Mouse (Mus musculus): ENCODE measurements around the gene Tnfaip3. TPM values are rescaled to one million over a fixed set of nuclear protein-coding genes. Genes with fewer than 3 reads are reported as not detected.

The Tnfaip3 gene
- polyA plus RNA-seq, 1 experiment from 2014 or later: 3.1 TPM

DNA sequence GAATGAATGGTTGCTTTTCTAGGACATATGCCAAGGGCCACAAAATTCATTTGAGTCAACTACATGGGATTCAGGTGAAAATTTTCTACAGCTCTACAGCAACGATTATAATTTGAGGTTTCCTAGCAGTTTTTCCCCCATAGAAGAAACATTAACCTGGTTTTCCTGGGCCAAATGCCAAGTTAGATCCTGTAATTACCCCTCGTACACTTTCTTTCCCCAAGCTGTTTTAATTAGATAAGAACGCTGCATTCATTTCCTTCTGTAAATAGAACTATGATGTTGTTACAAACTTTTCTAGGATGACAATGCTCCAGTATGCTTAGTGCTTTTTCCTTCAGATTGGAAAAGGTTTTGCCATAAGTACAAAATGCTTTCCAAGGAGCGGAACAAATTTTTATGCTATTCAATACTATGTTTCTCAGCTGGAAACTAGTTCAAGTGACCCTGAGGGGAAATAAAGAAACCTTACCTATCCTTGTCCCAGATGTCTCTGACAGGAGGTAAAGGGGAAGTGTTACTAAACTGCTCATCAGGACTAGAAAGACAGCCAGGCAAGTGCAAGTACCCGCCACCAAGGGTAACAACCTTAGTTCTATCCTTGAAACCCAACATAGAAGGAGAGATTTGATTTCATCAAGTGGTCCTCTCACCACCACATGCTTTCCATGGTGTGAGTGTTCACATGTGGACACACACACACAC lies 8.3 kb upstream of the Tnfaip3 start:
- Histone ChIP-seq H3K4me2 (ENCODE audit: low read length) (no peak overlapping the region), H3K27me3 (ENCODE audit: control insufficient read depth, insufficient read depth, low read length) (no peaks in the 10 kb centered on the region), H3K9ac (replicated peaks; ENCODE audit: low read length) (no peak overlapping the region), H3K27ac (replicated peaks; ENCODE audit: low read depth, low read length) (no peak overlapping the region), H3K4me1 (ENCODE audit: control insufficient read depth, insufficient read depth, low read length) (no peaks in the 10 kb centered on the region), H3K4me3 (replicated peaks; ENCODE audit: low read depth, low read length) (no peak overlapping the region), H3K9me3 (ENCODE audit: control insufficient read depth, low read length) (no peaks in the 10 kb centered on the region), H3K36me3 (ENCODE audit: control insufficient read depth, insufficient read depth, low read length) (no peaks in the 10 kb centered on the region)
- DNase-seq: no peak
- 92% methylated on average over 5 of the region's 5 CpGs for WGBS
- no peak for ATAC-seq (ENCODE audit: low FRiP score, low TSS enrichment)

DNA sequence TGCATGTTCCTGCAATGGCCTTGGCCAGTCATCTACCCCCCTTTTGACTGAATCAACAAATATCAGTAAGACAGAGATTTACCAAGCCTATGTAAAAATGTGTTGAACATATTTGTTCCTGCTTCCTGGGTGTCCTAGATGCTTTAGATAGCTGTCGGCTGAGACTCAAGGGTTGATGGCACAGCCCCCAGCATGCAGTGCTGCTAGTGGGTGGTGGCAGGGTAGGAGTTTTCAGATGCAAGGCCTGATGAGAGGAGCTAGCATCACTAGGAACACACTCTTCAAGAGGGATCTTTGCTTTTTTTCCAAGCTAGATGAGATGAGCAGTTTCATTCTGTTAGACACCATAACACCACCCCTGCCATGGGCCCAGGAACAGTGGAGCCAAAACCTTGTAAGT lies 6.8 kb upstream of the Tnfaip3 start:
- Histone ChIP-seq H3K27ac (replicated peaks; ENCODE audit: low read depth, low read length) (no peak overlapping the region), H3K9me3 (ENCODE audit: control insufficient read depth, low read length) (no peaks in the 10 kb centered on the region), H3K4me2 (ENCODE audit: low read length) (no peak overlapping the region), H3K4me3 (replicated peaks; ENCODE audit: low read depth, low read length) (no peak overlapping the region), H3K9ac (replicated peaks; ENCODE audit: low read length) (no peak overlapping the region), H3K36me3 (ENCODE audit: control insufficient read depth, insufficient read depth, low read length) (no peaks in the 10 kb centered on the region), H3K27me3 (ENCODE audit: control insufficient read depth, insufficient read depth, low read length) (no peaks in the 10 kb centered on the region), H3K4me1 (ENCODE audit: control insufficient read depth, insufficient read depth, low read length) (no peaks in the 10 kb centered on the region)
- WGBS: 94% methylated on average over 1 of the region's 1 CpGs
- ATAC-seq (ENCODE audit: low FRiP score, low TSS enrichment) (no peak), DNase-seq (no peak)

DNA sequence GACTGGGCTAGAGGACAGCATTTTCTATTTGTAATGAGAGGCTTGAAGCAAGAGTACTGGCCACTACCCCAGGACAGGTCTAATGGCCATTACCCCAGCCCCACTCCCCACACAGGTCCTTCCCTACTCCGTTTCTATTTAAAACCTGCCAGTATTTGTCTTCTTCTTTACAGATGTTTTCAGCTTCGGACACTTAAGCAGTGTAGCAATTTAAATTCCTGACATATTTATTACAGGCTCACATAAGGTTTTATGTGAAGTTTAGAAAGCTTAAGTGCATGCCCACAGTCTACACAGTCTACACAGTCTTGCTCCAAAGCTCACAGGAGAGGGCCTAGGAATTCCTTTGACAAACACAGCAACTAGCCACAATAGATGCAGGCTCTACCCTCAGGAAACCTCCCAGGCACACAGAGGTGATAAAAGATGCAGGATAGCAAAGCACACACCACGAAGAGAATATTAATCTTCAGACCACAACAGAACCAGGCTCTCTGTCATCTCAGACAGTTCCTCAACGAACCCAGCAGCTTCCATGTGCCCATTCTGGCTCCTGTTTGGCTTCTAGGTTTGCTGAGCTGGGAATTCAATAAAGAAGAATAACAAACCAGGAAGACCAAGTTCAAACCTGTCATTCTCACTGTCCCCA lies 1.5 kb upstream of the Tnfaip3 start:
- no peak for DNase-seq
- H3K4me1 ChIP-seq (ENCODE audit: control insufficient read depth, insufficient read depth, low read length): 0 out of 2 replicates have a peak, but pooled peaks cover 3% of the 10 kb centered on the region
- H3K4me3 ChIP-seq (replicated peaks; ENCODE audit: low read depth, low read length): no peak overlapping the region
- H3K9me3 ChIP-seq (ENCODE audit: control insufficient read depth, low read length): no peaks in the 10 kb centered on the region
- no peak overlapping the region for H3K27ac ChIP-seq (replicated peaks; ENCODE audit: low read depth, low read length)
- no peak overlapping the region for H3K4me2 ChIP-seq (ENCODE audit: low read length)
- WGBS: 69% methylated on average over 4 of the region's 4 CpGs
- no peaks in the 10 kb centered on the region for H3K36me3 ChIP-seq (ENCODE audit: control insufficient read depth, insufficient read depth, low read length)
- H3K27me3 ChIP-seq (ENCODE audit: control insufficient read depth, insufficient read depth, low read length): no peaks in the 10 kb centered on the region
- ATAC-seq (ENCODE audit: low FRiP score, low TSS enrichment): no peak
- no peak overlapping the region for H3K9ac ChIP-seq (replicated peaks; ENCODE audit: low read length)

DNA sequence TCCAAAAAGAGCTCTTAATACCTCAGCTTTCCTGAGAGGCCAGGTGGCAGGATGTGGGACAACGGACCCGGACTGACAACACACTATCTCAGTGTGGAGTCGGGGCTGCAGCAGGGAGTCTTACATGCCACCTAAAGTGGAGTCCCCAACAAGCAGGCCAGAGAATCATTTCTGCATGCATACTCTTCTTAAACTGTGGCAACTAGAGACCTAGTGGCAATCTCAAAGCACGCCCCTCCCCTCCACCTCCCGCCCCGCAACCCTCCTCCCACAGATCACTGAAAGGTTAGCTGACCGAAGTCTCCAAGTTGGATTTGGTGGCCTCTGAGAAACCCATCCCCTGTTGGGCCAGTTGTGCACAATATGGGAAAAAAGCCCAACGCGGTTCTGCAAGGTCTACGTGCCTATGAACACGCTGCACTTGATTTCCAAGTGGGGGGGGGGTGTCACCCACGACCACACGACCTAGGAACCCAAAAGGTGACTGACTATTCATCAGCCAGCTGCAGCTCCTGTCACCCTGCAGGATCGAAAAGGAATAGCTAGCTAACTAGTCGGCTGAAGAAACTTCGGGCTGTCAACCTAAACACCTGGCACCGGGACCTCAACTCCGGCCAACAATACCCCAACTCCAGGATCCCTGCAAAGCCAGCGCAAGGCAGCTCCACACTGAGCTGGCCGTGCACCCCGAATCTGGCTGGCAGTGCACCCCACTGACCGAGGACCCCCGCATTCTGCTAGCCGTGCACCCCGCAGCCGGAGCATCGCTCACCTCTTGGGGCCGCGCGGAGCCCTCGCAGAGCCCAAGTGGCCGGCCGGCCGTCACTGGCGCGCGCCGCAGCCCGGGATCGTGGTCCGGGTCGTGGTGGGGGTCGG lies 838 bp downstream of the Tnfaip3 start:
- H3K27me3 ChIP-seq (ENCODE audit: control insufficient read depth, insufficient read depth, low read length): no peaks in the 10 kb centered on the region
- H3K9me3 ChIP-seq (ENCODE audit: control insufficient read depth, low read length): no peaks in the 10 kb centered on the region
- H3K27ac ChIP-seq (replicated peaks; ENCODE audit: low read depth, low read length): peak overlapping the region; percentile 70
- peak overlapping the region; percentile 94 for H3K4me2 ChIP-seq (ENCODE audit: low read length)
- H3K4me3 ChIP-seq (replicated peaks; ENCODE audit: low read depth, low read length): peak overlapping the region; percentile 86
- no peaks in the 10 kb centered on the region for H3K36me3 ChIP-seq (ENCODE audit: control insufficient read depth, insufficient read depth, low read length)
- H3K4me1 ChIP-seq (ENCODE audit: control insufficient read depth, insufficient read depth, low read length): 0 out of 2 replicates have a peak, but pooled peaks cover 3% of the 10 kb centered on the region
- no peak; the same call in 1 of the 2 replicates for ATAC-seq (ENCODE audit: low FRiP score, low TSS enrichment)
- under 1% methylated on average over 43 of the region's 43 CpGs for WGBS
- DNase-seq: peak; percentile 64
- H3K9ac ChIP-seq (replicated peaks; ENCODE audit: low read length): peak overlapping the region; percentile 74

- no peaks in the 10 kb centered on the region for H3K36me3 ChIP-seq (ENCODE audit: control insufficient read depth, insufficient read depth, low read length)
- H3K9me3 ChIP-seq (ENCODE audit: control insufficient read depth, low read length): no peaks in the 10 kb centered on the region
- H3K4me3 ChIP-seq (replicated peaks; ENCODE audit: low read depth, low read length): no peak overlapping the region
- DNase-seq (no peak), ATAC-seq (ENCODE audit: low FRiP score, low TSS enrichment) (no peak)
- H3K4me2 ChIP-seq (ENCODE audit: low read length): no peak overlapping the region
- H3K27me3 ChIP-seq (ENCODE audit: control insufficient read depth, insufficient read depth, low read length): no peaks in the 10 kb centered on the region
- WGBS: 91% methylated on average over 3 of the region's 3 CpGs
- 0 out of 2 replicates have a peak, but pooled peaks cover 3% of the 10 kb centered on the region for H3K4me1 ChIP-seq (ENCODE audit: control insufficient read depth, insufficient read depth, low read length)
- H3K27ac ChIP-seq (replicated peaks; ENCODE audit: low read depth, low read length): no peak overlapping the region
- no peak overlapping the region for H3K9ac ChIP-seq (replicated peaks; ENCODE audit: low read length)
Measured at GRCm38 (mm10) chr10:19013351-19013750, 2.1 kb downstream of the Tnfaip3 start.

DNA sequence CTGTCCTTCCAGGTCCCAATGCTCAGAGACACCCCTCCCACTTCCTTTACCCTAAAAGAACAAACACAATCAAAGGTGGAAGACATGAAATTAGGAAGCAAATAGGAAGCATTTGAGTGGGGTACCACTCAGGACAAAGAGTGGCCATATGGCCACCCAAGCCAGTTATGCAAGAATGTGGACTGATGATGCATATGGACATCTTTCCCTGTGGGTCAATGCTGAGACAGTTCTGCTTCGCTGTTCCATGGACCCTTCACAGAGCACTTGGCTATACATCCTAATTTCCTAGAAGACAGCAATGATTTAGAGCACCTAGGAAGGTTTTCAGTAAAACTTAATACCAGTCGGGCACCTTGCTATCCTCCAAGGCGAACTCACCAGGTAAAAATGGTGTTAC lies 2.8 kb downstream of the Tnfaip3 start:
- Histone ChIP-seq H3K9ac (replicated peaks; ENCODE audit: low read length) (no peak overlapping the region), H3K9me3 (ENCODE audit: control insufficient read depth, low read length) (no peaks in the 10 kb centered on the region), H3K4me2 (ENCODE audit: low read length) (no peak overlapping the region), H3K27ac (replicated peaks; ENCODE audit: low read depth, low read length) (no peak overlapping the region), H3K36me3 (ENCODE audit: control insufficient read depth, insufficient read depth, low read length) (no peaks in the 10 kb centered on the region), H3K4me3 (replicated peaks; ENCODE audit: low read depth, low read length) (no peak overlapping the region), H3K27me3 (ENCODE audit: control insufficient read depth, insufficient read depth, low read length) (no peaks in the 10 kb centered on the region), H3K4me1 (ENCODE audit: control insufficient read depth, insufficient read depth, low read length) (0 out of 2 replicates have a peak, but pooled peaks cover 3% of the 10 kb centered on the region)
- ATAC-seq (ENCODE audit: low FRiP score, low TSS enrichment) (no peak), DNase-seq (no peak)
- 95% methylated on average over 3 of the region's 3 CpGs for WGBS

DNA sequence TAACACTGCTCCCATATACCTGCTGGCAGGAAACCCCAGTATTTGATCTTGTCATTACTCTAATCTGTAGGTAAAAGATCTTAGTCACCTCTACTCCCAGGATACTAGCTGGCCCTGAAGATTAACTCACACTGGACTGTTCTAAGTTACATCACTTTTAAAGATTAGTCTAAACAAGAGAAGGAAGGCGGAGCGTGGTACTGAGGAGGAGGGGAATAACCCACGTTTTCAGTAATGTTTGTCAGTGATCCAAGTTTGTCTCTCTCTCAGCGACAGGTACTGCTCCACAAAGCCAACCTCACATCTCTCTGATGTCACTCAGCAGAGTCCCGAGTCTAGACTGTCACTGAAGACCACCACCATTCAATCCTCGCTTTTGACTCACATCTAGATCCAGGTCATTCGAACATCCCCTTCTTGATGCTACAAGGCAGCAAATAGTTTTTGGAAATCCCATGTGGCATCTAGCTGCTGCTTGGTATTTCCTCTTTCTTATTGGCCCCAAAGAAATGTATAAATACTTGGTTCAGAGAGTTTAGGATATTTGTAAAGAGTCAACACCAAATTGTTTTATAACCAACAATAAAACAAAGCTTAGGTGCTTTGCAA lies 3.5 kb downstream of the Tnfaip3 start:
- no peak overlapping the region for H3K27ac ChIP-seq (replicated peaks; ENCODE audit: low read depth, low read length)
- H3K4me3 ChIP-seq (replicated peaks; ENCODE audit: low read depth, low read length): no peak overlapping the region
- H3K9me3 ChIP-seq (ENCODE audit: control insufficient read depth, low read length): no peaks in the 10 kb centered on the region
- WGBS: 83% methylated on average over 7 of the region's 7 CpGs
- no peak overlapping the region for H3K9ac ChIP-seq (replicated peaks; ENCODE audit: low read length)
- H3K36me3 ChIP-seq (ENCODE audit: control insufficient read depth, insufficient read depth, low read length): 0 out of 2 replicates have a peak, but pooled peaks cover 1% of the 10 kb centered on the region
- ATAC-seq (ENCODE audit: low FRiP score, low TSS enrichment) (no peak), DNase-seq (no peak)
- no peaks in the 10 kb centered on the region for H3K27me3 ChIP-seq (ENCODE audit: control insufficient read depth, insufficient read depth, low read length)
- H3K4me1 ChIP-seq (ENCODE audit: control insufficient read depth, insufficient read depth, low read length): 0 out of 2 replicates have a peak, but pooled peaks cover 3% of the 10 kb centered on the region
- no peak overlapping the region for H3K4me2 ChIP-seq (ENCODE audit: low read length)

GRCm38 (mm10) chr10:19010414-19010813 lies 5.0 kb downstream of the Tnfaip3 start:
- Histone ChIP-seq H3K9ac (replicated peaks; ENCODE audit: low read length) (no peak overlapping the region), H3K36me3 (ENCODE audit: control insufficient read depth, insufficient read depth, low read length) (0 out of 2 replicates have a peak, but pooled peaks cover 5% of the 10 kb centered on the region), H3K27me3 (ENCODE audit: control insufficient read depth, insufficient read depth, low read length) (no peaks in the 10 kb centered on the region), H3K27ac (replicated peaks; ENCODE audit: low read depth, low read length) (no peak overlapping the region), H3K4me3 (replicated peaks; ENCODE audit: low read depth, low read length) (no peak overlapping the region), H3K9me3 (ENCODE audit: control insufficient read depth, low read length) (no peaks in the 10 kb centered on the region), H3K4me1 (ENCODE audit: control insufficient read depth, insufficient read depth, low read length) (0 out of 2 replicates have a peak, but pooled peaks cover 3% of the 10 kb centered on the region), H3K4me2 (ENCODE audit: low read length) (no peak overlapping the region)
- WGBS: 85% methylated on average over 8 of the region's 8 CpGs
- ATAC-seq (ENCODE audit: low FRiP score, low TSS enrichment) (no peak), DNase-seq (no peak)

Data from midbrain, embryonic 14.5 days (tissue).